26 mouse cellular contexts compared by ENCODE assay signal in genomic region chr4:55341797-55342196, GRCm38 (mm10).
"Had no signal": no experiment of that assay in that cellular context is flagged by ENCODE, and none has a peak within 500 bp of the region (broad histone marks: within the 10 kb centered on the region; RNA-seq: fewer than 3 reads in every experiment).

No protein-coding gene starts in this region.

- H3K4me2 ChIP-seq: heart, embryonic 11.5 days; heart, embryonic 13.5 days; heart, embryonic 15.5 days; hindbrain, embryonic 13.5 days; hindbrain, embryonic 15.5 days; kidney, embryonic 15.5 days; limb, embryonic 12.5 days had no signal

- H3K9me3 ChIP-seq: heart, embryonic 13.5 days; heart, embryonic 15.5 days; hindbrain, embryonic 13.5 days; hindbrain, embryonic 15.5 days; kidney, embryonic 15.5 days; limb, embryonic 10.5 days; limb, embryonic 12.5 days had no signal

- DNase-seq: gastrocnemius, adult 2 months; gastrocnemius, postnatal 10 days; gastrocnemius, postnatal 25 days; heart, adult 2 months; heart, postnatal 14 days; heart, postnatal 36 days; kidney, adult 11 months; kidney, adult 8-10 months; kidney, postnatal 14 days; kidney, postnatal 36 days; layer of hippocampus, adult 9-11 months; layer of hippocampus, postnatal 36 days; liver had no signal

- H3K4me1 ChIP-seq: heart, embryonic 15.5 days; hindbrain, embryonic 13.5 days; hindbrain, embryonic 15.5 days; kidney, embryonic 15.5 days; limb, embryonic 10.5 days; limb, embryonic 12.5 days had no signal

- H3K27me3 ChIP-seq: heart, embryonic 13.5 days; heart, embryonic 15.5 days; hindbrain, embryonic 13.5 days; hindbrain, embryonic 15.5 days; kidney, embryonic 15.5 days; limb, embryonic 12.5 days had no signal

- H3K4me3 ChIP-seq: gastrocnemius, adult 2 months; heart, adult 2 months; heart, embryonic 13.5 days; heart, embryonic 15.5 days; hindbrain, embryonic 13.5 days; hindbrain, embryonic 15.5 days; kidney, embryonic 15.5 days; left cerebral cortex, adult 2 months; limb, embryonic 10.5 days; limb, embryonic 12.5 days had no signal

- H3K27ac ChIP-seq: gastrocnemius, adult 2 months; heart, adult 2 months; heart, embryonic 13.5 days; heart, embryonic 15.5 days; hindbrain, embryonic 13.5 days; hindbrain, embryonic 15.5 days; hindbrain, postnatal 0 days; kidney, embryonic 15.5 days; kidney, postnatal 0 days; left cerebral cortex, adult 2 months; limb, embryonic 10.5 days; limb, embryonic 12.5 days had no signal

- ATAC-seq: hindbrain, postnatal 0 days; intestine, embryonic 16.5 days had no signal

- H3K36me3 ChIP-seq: heart, embryonic 13.5 days; heart, embryonic 15.5 days; hindbrain, embryonic 13.5 days; hindbrain, embryonic 15.5 days; kidney, embryonic 15.5 days; limb, embryonic 10.5 days; limb, embryonic 12.5 days had no signal

- H3K9ac ChIP-seq: heart, embryonic 13.5 days; heart, embryonic 15.5 days; hindbrain, embryonic 13.5 days; hindbrain, embryonic 15.5 days; kidney, embryonic 15.5 days; limb, embryonic 12.5 days; liver, embryonic 14.5 days had no signal
